Mouse (Mus musculus) adrenal gland, adult 18-20 months (tissue): ENCODE results near the gene Apbb2. TPM values are rescaled to one million over a fixed set of nuclear protein-coding genes. Genes with fewer than 3 reads are reported as not detected.
A peak's percentile ranks its signal among the peaks of the same experiment; 100 is the strongest.

Source experiments
- DNase-seq, 2 experiments: peaks; one replicate each; pipeline ENCODE4 v3.0.0; 2021 to 2022; ENCODE audit warnings: low spot score in 2 of 2
- long read RNA-seq, 2 experiments: library from polyadenylated mRNA; stranded (forward); transcript quantifications; one replicate each; pipeline ENCODE4 v2.0.0; 2021
- total RNA-seq, 2 experiments: library from RNA; stranded (reverse); gene quantifications; 1 replicate in 1 of 2; 2 replicates in 1 of 2; pipeline ENCODE4 v1.2.3; 2021

Apbb2 gene
- total RNA-seq: 10 to 100 TPM; 37.4 to 54.0 TPM
- long read RNA-seq, experiment 1, full-length matches to known transcripts: 3 of 9 reads
- long read RNA-seq, experiment 1, partial matches to known transcripts: 1 of 9 reads
- long read RNA-seq, experiment 1, other reads (novel, unspliced or antisense): 5 of 9 reads
- long read RNA-seq, experiment 2, full-length matches to known transcripts: 8 of 36 reads
- long read RNA-seq, experiment 2, partial matches to known transcripts: 9 of 36 reads
- long read RNA-seq, experiment 2, other reads (novel, unspliced or antisense): 19 of 36 reads

- DNase-seq: peak; percentile 96 to 98
These were observed at the start of gene Apbb2 for GRCm38 (mm10) chr5:66618597-66618996. TSS of gene Apbb2 (minus strand) at chr5:66618784.

GRCm38 (mm10) chr5:66654220-66654619 is 35.6 kb upstream of the Apbb2 start:
- DNase-seq: no peak

GRCm38 (mm10) chr5:66647504-66647903 is 28.9 kb upstream of the Apbb2 start:
- DNase-seq: no peak

- DNase-seq: no peak
These were observed 24.7 kb upstream of the Apbb2 start for GRCm38 (mm10) chr5:66643260-66643659.

- no peak for DNase-seq
These were observed 23.6 kb upstream of the Apbb2 start for GRCm38 (mm10) chr5:66642156-66642555.

- DNase-seq: no peak
These were observed 17.0 kb upstream of the Apbb2 start for GRCm38 (mm10) chr5:66635459-66636079.

GRCm38 (mm10) chr5:66627805-66628204 is 9.2 kb upstream of the Apbb2 start:
- DNase-seq: no peak

- peak; percentile 87 to 90 for DNase-seq
These were observed 1.6 kb upstream of the Apbb2 start for GRCm38 (mm10) chr5:66620191-66620625.

- no peak for DNase-seq
These were observed 1.1 kb upstream of the Apbb2 start for GRCm38 (mm10) chr5:66619675-66620074.

GRCm38 (mm10) chr5:66619195-66619594 is 611 bp upstream of the Apbb2 start:
- no peak for DNase-seq

- peak; percentile 57 to 60 for DNase-seq
These were observed 593 bp downstream of the Apbb2 start for GRCm38 (mm10) chr5:66617921-66618460.

- DNase-seq: no peak
These were observed 3.6 kb downstream of the Apbb2 start for GRCm38 (mm10) chr5:66614940-66615339.

- DNase-seq: no peak
These were observed 4.9 kb downstream of the Apbb2 start for GRCm38 (mm10) chr5:66613725-66614124.

- DNase-seq: no peak
These were observed 5.6 kb downstream of the Apbb2 start for GRCm38 (mm10) chr5:66612964-66613363.

GRCm38 (mm10) chr5:66611851-66612250 is 6.7 kb downstream of the Apbb2 start:
- no peak for DNase-seq

- no peak for DNase-seq
These were observed 7.2 kb downstream of the Apbb2 start for GRCm38 (mm10) chr5:66611361-66611760.

GRCm38 (mm10) chr5:66610270-66610669 is 8.3 kb downstream of the Apbb2 start:
- DNase-seq: no peak

GRCm38 (mm10) chr5:66609306-66609705 is 9.3 kb downstream of the Apbb2 start:
- DNase-seq: no peak

GRCm38 (mm10) chr5:66607801-66608200 is 10.8 kb downstream of the Apbb2 start:
- DNase-seq: no peak

- no peak for DNase-seq
These were observed 11.4 kb downstream of the Apbb2 start for GRCm38 (mm10) chr5:66607201-66607600.

GRCm38 (mm10) chr5:66605636-66606035 is 12.9 kb downstream of the Apbb2 start:
- no peak for DNase-seq

- DNase-seq: no peak
These were observed 14.2 kb downstream of the Apbb2 start for GRCm38 (mm10) chr5:66604423-66604822.
